Mouse (Mus musculus): Measurements from ENCODE around the gene Frmd4b. TPM values are rescaled to one million over a fixed set of nuclear protein-coding genes. Genes with fewer than 3 reads are reported as not detected.
"Not testable (repeated sequence)": the region's sequence is repeated elsewhere in the genome, so short reads cannot be mapped to it uniquely, and the experiment has no call there.

Gene Frmd4b
- total RNA-seq, 2 experiments from 2014 or later = 26.3 to 33.5 TPM

DNA sequence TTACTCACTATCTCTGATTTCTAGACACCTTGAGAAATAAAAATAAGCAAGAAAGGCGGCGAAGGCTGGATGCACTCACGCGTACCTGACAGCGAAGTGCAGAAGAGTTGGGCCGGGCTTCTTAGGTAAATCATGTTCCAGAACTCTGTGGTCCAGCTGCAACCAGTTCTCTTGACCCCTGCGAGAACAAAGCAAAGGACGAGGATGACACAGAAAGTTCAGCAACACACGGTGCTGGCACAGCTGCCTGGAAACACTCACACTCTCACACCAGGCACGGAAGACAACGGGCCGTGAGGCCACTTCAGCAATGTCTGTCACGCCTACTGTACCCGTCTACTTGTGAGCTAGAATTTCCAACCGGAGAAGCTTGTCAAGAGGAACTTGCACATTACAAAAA lies 204.9 kb downstream of the Frmd4b start:
- no peak for DNase-seq

DNA sequence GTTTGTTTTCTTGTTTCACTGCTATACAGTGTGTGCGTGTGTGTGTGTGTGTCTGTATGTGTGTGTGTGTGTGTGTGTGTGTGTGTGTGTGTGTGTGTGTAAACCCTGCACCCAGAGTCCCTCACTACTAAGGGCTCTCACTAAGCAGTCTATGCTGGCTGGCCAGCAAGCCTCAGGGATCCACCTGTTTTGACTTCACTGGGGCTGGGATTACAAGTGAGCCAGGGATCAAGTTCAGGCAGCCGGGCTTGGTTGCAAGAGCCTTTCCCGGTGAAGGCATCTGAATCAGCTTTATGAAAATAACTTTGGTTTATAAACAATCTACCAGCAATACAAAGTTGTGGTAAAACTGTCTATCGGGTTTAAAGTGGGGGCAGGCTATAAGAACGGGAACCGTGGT lies 206.0 kb downstream of the Frmd4b start:
- DNase-seq = no peak

DNA sequence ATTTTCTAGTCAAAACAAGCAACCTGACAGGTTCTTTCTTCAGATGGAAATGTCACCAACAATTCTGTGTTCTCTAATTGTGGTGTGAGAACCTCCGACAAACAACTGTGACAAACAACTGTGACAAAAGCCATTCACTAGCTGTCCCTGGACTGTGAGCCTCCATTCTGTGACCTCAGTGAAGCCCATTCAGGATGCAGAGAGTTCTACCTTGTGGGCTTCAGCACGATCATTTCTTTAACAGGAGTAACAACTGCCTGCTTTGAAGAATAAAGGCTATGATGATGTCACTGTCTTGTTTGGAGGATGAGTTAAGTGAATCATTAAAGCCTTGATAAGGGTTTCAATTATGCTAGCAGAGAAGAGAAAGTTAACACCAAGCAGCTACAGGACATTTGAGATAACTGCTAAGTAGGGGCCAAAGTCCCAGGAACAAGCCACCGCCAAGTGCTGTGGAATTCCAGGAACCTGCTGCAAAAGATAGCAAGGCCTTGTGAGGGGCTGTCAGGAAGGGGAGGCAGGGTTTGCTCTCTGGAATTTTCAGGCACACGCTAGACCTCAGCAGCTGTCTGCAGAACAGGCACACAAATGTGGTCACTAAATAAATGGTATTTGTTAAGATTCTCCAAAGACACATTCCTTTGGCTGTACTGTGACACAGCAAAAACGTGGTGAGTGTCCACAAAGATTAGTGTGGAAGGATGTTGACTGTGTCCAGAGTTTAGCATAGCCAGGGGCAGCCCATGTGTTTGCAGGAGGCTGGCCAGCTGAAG lies 207.7 kb downstream of the Frmd4b start:
- DNase-seq = no peak

DNA sequence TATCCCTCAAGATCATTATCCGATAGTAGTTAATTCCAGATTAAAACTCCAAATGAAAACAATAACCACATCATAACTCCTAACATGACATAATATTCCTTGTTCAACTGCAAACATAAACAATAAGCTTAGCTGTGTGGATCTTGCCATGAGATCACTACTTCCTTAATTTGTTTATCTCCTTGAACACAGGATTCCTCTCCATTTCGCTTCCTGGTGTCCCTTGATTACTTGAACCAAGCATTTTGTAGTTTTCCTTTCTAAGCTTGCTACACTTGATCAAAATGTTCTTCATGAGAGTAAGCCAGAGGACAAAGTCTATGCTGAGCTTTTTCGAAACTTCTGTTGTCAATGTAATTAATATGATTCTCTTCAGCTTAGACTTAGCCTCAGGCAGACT lies 209.4 kb downstream of the Frmd4b start:
- no peak for DNase-seq

DNA sequence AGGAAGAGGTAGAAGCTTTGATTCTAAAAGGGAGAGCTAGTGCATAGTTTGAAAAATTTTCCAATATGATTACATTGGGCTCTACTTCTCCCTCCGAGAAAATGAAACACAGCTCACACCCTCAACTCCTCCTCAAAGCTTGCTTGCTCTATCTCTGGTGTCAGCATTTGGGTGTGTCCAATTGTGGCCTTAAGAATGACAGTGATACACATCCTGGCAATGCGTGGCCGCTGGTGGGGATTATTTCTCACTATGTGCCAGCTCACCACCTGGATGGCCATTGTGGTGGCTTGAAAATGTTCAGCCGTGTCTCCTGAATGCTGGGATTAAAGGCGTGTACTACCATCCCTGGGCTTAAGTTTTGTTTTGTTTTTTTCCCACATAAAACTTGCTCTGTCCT lies 209.9 kb downstream of the Frmd4b start:
- DNase-seq = no peak

DNA sequence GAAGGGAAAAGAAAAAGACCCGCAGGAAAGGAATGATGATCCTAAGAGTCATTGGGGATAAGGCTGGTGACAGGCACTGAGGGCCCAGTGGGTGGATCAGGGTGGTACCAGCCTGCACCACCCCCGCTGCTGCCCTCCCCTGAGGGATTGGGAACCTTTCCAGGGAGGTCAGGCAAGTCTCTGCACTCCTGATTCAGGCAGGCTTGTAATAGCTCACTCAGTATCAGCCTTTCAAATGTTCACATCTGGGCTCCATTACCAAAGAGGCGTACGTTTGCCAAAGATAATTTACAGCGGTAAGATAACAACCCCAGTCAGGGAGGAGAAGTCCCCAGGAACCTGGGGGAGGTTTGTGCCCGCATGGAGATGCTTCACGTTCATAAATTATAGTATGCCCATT lies 212.0 kb downstream of the Frmd4b start:
- no peak for DNase-seq

DNA sequence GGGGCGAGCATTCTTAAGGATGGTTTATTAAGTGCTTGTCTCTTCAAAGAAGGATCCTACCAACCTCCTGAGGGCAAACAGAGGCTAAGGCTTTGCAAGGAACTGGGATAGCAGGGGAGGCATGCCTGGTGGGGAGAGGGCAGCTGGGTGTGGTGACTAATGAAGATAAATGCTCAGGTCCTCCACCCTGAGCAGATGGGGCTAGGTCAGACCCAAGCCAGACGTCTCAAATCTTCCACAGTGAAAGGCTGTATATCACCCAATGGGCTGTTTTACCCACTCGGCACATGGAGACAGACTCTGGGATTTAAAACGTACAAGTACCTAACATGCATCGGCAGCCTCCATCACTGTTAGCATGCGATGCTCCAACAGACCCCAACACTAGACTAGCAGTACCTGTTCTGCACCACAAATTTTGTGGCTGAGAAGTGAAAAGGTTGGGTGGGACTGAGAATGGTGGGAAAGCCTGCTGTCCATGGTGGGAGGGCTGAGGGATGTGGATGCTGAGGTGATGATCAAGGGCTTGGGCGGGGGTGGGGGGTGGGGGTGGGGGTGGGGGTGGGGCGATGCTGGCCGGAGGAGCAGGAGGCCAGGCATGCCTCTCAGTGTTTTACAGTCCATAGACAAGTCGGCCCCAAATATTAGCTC lies 214.4 kb downstream of the Frmd4b start:
- DNase-seq = no peak

DNA sequence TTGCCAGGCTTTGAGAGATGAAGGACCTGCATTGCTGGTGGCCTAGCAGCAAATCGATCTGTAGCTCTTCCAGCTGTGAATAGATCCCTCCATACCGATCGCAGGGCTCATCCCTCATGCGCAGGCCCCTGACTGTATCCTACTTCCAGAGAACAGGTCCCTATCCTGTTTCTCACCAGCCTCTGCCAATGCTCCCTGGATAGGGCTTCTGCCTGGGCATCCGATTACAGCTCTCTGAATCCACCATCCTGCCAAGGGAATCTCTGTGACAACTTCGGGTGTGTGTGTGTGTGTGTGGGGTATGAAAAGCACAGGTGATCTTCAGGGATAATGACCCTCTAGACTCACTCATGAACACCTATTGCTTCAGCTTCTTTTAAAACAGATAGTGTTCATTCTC lies 216.9 kb downstream of the Frmd4b start:
- DNase-seq = no peak

DNA sequence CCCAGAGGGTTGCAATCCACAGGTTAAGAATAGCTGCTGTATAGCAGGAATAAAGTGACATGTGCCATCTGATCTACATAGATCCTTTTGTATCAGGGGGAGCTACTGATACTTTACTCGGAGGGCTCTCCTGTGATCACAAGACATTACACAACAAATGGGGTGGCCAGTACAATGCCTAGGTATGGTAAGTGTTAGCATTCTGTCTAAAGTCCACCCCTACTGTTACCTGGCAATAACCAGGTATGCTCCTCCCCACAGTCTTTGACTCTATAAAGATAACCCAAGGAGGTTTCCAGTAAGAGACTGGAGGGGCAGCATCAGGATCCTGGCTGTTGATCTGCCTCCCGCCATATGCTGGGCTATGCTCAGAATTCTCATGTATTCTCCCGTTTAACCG lies 219.4 kb downstream of the Frmd4b start:
- no peak for DNase-seq

DNA sequence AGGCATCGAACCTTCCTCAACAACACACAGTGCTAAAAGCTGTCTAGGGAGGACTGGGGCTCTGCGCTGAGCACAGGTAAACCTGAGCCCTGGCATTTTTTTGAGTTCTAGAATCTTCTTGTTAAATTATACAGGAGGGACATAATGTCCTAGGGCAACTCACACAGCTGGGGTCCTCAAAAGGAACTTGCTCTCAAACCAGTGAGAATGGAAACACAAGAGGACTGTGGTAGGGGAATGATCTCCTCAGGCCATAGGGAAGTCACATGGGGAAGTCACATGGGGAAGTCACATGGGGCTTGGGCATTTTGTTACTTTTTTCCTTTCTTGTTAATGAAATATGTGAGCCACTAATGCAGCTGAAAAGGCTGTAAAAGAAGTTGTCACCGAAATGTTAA lies 220.4 kb downstream of the Frmd4b start:
- no peak for DNase-seq

DNA sequence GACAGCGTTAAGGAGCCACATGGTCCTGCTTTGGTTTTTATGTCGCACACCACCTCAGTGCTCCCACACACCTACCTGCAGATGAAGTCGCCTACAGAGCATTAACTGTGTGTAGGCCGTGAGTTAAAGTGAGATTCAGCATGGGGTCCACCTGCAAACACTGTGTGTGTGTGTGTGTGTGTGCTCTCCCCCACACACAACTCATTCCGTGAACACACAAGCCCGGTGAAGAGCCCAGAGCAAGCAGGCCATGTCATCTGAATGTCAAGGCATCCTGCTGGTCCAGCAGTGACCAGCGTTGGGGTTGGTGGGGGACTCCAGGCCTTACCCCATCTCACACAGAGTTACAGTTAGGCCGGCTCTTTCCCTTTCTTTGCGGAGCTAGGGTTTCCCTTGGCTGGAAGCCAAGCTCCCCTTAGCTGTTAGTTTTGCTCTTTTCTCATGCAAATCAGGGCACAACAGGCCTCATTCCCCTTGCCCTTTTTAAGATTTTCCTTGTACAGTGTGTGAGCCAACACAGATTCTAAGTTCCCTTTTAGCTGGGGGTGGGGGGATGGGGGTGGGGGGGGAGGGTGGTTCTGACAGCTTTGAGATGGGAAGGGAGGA lies 220.9 kb downstream of the Frmd4b start:
- no peak for DNase-seq

DNA sequence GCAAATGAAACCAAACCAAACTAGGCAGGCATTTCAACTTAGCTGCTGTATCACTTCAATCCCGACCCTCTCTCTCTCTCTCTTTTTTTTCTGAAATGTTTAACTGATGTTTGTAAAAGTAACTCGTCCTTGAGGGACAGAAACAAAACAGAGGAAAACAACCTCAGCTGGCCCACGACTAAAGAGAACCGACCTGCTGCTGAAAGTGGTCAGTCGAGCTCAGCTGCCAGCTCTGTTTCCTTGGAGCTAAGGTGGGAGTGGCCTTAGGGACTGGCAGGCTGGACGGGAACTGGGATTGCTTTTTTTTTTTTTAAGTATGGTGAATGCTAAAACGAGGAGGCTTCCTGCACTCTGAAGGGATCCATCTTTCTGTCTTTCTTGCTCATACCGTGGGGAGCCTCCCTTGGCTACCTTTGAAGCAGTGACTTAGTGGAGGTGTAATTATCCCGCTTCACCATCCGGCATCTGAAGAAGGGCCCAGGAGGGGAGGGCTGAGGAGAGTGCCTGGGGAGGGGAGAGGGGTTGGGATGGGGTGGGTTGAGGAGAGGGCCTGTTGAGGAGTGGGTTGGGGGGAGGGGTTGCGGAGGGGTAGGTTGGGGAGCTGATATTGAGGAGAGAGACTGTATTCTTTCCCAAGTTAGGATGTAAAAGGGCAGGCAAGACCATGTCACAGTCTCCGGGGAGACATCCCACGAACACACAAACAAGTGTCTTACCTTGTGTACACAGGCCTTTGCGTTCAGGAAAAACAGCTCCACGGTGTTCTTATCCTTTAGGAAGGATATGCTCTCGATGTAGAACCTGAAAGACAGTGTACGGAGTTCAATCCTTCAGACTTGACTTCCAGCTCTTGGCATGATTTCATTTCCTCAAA lies 221.6 kb downstream of the Frmd4b start:
- no peak for DNase-seq

DNA sequence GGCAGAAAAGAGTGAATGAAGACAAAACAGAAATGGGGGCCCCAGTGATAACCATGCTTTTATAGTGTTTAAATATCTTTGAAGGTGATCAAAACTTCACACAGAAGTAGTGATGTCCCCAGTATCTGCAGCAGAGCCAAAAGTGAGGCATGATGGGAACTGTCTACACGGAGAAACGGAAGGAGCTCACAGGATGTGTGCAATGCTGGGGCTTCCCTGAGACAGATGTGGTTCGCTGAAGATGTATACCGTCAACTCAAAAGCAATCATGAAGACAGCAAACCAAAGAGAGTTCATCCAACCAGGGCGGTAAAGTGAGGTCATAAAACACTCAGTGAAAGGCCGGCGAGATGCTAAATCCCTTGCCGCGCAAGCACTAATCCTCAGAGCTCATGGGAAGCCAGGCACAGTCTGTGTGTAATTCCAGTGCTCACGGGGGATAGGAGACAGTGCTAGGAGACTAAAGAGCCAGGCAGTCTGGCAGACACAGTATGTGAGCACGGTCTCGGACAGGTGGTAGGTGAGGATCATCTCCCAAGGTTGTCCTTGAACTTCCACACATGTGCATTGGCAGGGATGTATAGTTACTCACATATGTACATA lies 222.8 kb downstream of the Frmd4b start:
- no peak for DNase-seq

DNA sequence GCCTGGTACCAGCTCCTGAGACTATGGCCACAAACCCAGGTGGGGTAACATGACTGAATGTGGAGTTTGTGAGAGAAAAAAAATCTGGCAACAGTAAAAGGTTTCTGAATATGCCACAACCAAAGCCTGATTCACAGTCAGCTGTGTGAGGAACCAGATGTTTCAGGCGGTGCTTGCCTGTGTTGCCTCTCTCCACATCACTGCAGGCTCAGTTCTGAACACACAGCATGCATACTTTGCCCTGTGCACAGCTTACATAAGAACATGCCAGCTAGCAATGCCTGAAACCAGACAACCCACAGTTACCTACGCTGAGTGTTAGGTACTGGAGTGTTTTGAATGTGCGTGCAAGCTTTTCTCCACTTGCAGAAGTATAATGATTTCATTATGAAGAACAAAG lies 224.4 kb downstream of the Frmd4b start:
- no peak for DNase-seq

DNA sequence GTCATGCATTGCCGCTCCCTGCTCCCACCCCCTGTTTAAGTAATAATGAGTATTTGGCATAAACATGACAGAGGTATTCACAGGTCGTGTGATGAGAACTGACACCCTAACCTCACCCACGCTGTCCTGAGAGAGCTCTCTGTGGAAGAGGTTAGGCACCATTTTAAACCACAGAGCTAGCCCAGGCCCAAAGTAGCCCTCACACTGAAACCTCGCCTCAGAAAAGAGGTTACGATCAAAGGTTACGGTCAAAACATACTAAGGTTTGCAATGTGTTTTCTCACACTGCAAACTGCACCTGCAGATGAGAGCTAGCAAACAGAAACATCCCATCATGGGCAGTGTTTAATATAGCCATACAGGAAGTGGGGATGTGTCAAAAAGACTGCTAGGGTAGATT lies 230.0 kb downstream of the Frmd4b start:
- no peak for DNase-seq

DNA sequence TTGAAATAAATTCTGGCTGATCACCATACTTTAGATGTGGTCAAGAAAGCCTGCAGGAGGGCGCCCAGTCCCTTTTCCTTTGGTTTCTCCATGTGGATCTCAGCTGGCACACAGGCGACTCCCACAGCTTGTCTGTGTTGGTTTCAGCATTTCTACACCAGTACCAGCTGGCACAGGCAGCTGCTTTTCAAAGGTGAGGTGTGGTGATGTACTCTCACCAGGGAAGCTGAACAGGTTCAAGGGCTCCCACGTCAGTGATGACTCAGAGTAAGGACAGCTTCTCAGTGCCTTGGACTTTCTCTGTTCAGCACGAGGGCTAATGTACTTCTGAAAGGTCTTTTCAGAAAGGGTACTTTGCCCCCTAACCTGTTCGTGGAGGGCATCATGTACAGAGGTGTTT lies 232.4 kb downstream of the Frmd4b start:
- no peak for DNase-seq

DNA sequence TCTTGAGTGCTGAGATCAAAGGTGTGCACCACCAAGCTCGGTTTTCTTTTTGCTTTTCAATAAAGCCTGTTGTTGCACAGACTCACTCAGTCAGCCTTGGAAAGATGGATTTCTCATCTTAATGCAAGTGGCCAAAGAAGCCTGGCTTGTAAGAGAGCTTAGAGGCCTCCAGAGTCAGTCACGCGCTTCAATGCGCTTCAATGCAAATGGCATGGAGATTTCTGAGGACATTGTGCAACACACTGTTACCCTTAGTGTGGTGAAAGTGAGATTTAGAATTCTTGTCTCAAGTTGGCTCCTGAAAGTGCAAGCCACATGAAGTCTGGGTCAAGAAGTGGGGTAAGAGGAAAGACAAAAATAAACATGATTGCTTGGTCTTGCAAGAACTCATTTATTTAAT lies 236.1 kb downstream of the Frmd4b start:
- DNase-seq = no peak

DNA sequence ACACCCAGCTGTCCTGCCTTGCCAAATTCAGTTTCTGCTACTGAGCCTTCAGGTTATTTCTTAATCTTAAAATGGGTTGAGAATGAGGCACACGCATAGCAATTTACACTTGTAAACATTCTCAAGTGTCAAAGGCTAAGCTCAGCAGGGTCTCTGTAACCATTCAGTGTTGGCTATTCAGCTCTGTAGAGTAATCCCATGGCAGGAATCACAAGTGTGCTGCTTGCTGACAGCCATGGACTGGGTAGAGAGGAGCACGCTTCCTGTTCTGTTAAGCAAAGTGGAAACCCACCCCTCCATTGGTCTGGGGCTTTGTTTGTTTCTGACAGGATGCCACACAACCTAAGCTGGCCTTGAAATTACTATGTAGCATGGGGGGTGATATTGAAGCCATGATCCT lies 246.4 kb downstream of the Frmd4b start:
- DNase-seq = no peak

DNA sequence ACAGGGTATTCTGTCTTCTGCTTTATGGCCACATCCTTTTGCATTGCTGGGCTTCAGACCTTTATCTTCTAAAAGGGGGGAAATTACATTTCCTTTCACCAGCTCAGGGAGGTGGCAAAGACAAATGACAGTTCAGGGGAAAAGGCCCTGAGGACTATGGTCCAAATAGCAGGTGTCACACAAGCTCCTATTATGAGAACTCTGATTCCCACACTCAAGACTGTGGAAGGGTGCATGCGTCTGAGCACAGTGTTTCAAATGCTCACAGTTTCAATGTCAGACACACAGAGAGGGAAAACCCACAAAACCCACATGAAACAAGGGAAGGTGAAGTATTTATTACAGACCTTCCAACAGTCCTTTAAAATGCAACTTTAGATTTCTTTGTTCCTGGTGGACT lies 246.9 kb downstream of the Frmd4b start:
- DNase-seq = no peak

DNA sequence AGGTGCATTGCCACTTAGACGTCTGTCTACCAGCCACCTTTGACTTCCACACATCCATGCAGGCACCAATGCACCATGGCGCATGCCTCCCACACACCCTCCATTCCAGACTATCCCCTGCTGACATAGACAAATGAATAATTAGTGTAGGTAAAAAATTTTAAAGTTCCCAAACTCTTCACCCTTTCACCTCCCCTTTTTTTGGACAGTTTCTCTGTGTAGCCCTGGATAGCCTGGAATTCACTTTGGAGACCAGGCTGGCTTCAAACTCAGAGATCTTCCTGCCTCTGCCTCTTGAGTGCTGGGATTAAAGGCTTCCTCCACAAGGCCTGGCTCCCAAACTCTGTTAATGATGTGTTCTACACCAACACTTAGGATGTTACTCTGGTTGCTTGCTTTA lies 253.5 kb downstream of the Frmd4b start:
- no peak for DNase-seq

DNA sequence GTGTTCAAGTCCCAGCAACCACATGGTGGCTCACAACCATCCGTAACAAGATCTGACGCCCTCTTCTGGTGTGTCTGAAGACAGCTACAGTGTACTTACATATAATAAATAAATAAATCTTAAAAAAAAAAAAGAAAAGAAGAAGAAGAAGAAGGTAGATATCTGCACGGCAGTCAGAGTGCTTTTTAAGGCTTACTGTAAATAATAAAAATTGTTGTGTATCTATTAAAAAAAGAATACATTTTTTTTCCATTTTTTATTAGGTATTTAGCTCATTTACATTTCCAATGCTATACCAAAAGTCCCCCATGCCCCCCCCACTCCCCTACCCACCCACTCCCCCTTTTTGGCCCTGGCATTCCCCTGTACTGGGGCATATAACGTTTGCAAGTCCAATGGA lies 259.7 kb downstream of the Frmd4b start:
- DNase-seq = not testable (repeated sequence)

DNA sequence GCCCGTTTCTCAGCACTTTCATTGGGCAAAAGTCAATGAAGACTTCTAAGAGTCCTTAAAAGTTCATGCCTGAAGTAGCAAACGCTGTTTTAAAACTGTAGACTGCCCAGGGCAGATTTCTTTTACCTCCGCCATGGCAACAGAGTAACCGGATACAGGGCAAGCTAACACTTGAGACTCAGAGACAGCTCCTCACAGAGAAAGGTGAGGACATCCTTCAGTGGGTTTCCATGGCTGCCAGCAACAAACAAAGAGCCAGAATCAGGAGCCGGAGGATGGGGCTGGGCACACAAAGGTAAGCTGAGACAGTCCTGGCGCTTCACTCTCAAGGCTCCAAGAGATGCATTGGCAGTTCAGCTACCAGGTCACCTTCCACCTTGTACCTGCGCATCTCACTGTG lies 260.7 kb downstream of the Frmd4b start:
- no peak for DNase-seq

DNA sequence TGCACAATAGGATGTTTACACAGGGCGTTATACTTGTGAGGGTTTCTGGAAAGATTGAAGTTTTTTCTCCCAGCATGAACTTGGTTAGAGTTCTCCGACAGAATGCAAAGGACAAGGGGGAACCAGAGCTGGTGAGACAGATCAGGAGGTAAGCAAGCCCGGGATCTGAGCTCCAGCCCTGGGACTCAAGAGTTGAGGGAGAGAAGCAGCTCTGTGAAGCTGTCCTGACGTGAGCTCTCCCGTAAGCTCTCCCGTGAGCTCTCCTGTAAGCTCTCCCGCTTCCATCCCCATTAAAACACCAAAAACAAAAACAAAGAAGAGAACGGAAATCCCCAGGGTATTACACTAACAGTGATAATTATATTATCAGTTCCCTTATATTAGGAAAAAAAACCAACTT lies 262.2 kb downstream of the Frmd4b start:
- DNase-seq = no peak

All from layer of hippocampus, postnatal 36 days (tissue).